Mouse (Mus musculus) kidney, adult 9 months (tissue): ENCODE data around the gene Klhl12.
"Not testable (repeated sequence)": the region's sequence is repeated elsewhere in the genome, so short reads cannot be mapped to it uniquely, and the experiment has no call there.

ENCODE experiments used
- DNase-seq: peaks from one replicate; pipeline ENCODE4 v3.0.0; 2022

Klhl12 gene

DNA sequence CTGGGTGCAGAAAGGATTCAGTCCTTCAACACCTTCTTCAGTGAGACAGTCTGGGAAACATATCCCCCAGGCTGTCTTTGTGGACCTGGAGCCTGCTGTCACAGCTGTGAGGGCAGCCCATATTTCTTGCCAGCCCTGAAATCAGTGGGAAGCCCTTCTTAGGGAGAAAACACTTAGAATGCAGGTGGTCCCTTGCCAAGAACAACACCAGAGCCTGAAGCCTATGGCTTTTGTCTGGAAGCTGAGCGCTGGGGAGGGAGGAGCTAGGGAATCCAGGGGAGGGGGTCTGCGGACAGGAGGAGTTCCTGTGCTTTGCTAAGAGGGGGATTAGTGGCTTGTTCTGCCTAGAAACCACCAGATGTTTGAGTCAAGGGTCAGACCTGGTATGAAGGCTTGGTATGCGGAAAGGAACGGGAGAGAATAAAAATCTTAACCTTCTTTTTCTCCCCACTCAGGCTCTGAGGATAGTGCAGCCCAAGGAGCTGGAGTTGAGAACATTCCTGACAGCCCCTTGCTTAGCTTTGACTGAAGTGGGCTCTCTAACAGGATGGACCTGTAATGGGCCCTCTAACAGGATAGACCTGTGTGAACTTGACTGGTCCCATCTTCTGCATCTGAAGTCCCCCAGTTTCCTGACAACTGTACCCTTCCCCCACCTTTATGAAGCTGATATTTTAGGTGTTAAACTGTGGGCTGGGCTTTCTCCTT, 61.3 kb downstream of the Klhl12 start:
- DNase-seq, result no peak

GRCm38 (mm10) chr1:134517841-134518240, 62.5 kb downstream of the Klhl12 start:
- not testable (repeated sequence) for DNase-seq

DNA sequence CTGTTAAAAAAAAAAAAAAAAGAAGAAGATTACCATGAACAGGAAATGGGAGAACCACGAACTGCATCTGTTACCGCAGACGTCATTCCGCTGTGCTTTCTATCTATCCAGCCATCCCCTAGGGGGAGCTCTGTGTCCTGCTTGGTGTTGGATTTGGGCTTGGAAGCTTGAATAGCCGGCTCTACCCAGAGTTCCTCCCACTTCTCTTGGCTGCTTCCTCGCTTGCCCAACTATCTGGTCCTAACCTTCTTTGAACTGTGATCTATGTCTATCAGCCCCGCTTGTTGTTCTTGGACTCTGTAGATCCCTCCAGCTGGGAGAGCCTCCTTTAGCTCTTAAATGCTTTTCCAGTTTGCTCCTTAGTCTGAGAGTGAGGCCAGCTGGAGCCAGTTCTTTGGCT, 63.3 kb downstream of the Klhl12 start:
- peak; percentile 93 for DNase-seq

DNA sequence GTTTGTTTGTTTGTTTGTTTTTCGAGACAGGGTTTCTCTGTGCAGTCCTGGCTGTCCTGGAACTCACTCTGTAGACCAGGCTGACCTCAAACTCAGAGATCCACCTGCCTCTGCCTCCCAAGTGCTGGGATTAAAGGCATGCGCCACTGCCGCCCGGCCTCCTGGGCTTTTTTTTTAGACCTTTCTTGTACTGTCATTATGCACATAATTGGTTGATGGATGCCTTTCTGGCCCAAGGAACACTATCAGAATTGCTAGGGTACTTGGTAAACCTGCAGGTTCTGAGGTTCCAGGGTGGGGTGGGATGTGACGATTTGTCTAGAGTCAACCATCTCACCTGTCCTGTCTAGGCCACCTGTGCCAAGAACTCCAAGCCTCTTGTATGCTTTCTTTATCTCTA, 63.9 kb downstream of the Klhl12 start:
- DNase-seq, result not testable (repeated sequence)

DNA sequence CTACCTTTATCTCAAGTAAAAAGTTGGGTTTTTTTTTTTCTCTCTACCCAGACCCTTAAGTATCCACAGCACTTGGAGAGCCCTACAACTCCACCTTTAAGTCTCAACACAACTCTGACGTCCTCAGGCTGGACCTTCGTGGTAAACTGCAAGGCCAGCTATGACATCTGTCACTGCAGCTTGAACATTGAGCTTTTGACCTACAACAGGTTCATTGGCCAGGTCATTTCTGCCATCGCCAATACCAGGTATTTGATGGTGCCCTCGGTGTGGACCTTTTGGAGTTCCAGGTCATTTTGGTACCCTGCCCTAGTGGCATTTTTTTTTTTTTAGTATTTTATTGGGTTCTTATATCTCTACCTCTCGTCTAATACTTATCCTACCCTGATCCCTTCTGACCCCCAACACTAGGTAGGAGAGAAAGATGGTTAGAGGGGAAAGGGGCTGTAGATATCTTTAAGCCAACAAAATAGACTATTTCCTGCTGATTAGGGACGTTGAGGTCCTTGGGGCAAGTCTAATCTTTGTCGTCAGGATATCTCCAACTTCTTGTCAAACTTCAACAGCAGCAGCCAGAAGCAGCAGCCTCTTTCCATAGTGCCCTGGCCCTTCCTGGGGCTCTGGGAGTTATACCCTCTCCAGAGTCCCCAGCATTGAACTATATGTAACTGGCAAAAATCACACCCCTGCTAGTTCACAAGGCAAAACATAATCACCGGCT, 64.8 kb downstream of the Klhl12 start:
- DNase-seq, result no peak

GRCm38 (mm10) chr1:134521163-134521562, 65.8 kb downstream of the Klhl12 start:
- DNase-seq, result no peak

DNA sequence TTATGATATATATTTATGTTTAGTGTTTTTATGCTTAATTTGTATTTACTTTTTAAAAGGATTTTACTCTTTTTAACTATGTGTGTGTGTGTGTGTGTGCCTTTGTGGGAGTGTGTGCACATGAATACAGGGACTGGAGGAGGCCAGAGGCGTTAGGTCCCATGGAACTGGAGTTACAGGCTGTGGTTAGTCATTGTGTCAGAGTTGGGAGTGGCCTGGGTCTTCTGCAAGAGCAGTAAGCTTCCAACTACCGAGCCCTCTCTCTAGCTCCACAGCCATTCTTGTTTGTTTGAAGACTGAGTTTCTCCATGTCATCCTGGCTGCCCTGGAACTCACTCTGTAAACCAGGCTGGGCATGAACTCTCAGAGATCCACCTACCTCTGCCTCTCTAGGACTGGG, 67.0 kb downstream of the Klhl12 start:
- no peak for DNase-seq

GRCm38 (mm10) chr1:134524424-134524823, 69.1 kb downstream of the Klhl12 start:
- peak; percentile 40 for DNase-seq

DNA sequence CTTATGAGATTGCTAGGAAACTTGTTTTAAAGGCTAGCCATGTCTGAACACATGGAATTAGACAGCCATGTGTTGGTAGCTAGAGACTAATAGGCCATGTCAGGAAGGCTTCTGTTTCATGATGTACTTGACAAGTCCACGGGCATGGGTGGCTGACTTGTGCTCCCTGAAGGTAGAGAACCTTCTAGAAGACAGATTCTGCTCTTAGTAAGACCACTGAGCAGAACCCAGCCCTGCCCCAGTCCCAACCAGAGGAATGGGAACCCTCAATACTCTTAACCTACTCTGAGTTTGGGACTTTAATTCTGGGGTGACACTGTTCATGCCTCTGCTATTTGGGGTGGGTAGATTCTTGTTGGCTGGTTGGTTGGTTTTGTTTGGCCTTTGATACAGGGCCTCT, 69.7 kb downstream of the Klhl12 start:
- no peak for DNase-seq

GRCm38 (mm10) chr1:134526752-134527151, 71.4 kb downstream of the Klhl12 start:
- DNase-seq, result no peak

DNA sequence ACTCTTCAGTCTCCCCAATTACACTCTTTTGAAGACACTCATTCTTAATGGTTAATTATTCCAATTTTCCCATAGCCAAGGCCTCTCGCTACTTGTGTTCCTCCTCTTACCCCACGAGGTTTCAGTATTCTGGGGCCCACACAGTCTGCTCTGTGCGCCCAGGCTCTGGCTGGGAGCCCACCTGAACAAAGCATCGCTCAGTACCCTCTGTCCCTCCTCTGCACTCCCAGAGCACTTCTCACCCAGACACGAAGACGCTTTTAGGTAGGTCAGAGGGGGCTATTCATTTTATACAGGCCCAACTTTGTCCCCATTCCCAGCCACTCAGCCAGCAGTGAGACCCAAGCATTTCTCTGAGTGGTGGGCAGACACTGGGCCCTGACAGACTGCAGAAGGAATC, 75.3 kb downstream of the Klhl12 start:
- DNase-seq, result no peak

GRCm38 (mm10) chr1:134533710-134534109, 78.4 kb downstream of the Klhl12 start:
- not testable (repeated sequence) for DNase-seq

GRCm38 (mm10) chr1:134535054-134535453, 79.7 kb downstream of the Klhl12 start:
- no peak for DNase-seq

GRCm38 (mm10) chr1:134535513-134535912, 80.2 kb downstream of the Klhl12 start:
- no peak for DNase-seq

GRCm38 (mm10) chr1:134540610-134541009, 85.3 kb downstream of the Klhl12 start:
- DNase-seq, result no peak
